Mouse (Mus musculus) right cerebral cortex, postnatal 25 days (tissue): ENCODE measurements around the gene Prcc.
"Not testable (repeated sequence)": the region's sequence is repeated elsewhere in the genome, so short reads cannot be mapped to it uniquely, and the experiment has no call there.

ENCODE experiments used
- DNase-seq: peaks from one replicate; pipeline ENCODE4 v3.0.0; 2022

Gene Prcc

DNA sequence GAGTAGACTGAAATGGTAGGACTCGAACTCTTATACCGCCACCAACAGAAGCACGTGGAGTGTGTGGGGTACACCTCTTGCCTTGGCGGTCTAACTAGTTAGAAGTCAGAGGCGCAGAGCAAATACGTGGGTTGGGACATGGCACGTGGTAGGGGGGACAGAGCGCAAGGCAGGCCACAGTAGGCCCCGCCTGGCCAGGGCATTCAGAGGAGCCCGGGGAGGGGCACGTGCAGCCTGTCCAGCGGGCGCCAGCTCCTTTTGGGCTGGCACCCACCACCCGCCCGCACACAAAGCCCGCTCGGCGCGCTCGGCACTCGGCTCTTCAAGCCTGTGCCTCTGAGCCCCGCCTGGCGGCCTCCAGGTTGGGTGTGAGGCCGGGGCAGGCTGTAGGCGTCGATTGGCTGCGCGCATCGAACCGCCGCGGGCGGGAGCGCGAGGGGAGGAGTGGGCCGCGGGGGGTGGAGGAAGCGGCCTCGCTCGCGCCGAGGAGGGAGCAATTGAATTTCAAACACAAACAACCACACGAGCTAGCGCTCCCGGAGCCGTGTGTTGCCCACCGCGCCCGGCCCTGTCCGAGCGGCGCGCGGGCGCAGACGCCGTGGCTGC is 20.6 kb upstream of the Prcc start, which contains the start of gene Hdgf:
Gene Hdgf, plus strand, starts transcription at position 442 of the 606 bp plus-strand sequence.
- DNase-seq: peak; percentile 94

DNA sequence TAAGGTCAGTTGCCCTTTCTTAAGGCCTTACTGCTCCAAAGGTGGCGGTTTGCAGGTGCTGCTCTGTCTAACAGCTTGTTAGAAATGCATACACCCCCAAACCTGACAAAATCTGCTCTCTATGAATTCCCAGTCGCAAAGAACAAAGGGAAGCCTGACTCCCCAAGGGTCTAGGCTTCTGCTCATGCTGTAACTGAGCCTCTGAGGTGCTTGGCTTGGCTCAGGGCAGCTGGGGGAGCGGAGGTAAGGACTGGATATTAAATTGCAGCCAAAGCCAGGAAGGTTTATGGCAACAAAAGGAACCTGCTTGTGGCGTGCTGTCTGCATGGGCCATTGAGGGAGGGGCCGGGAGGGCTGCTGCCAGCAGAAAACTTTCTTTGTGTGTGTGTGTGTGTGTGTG is 18.4 kb upstream of the Prcc start:
- DNase-seq: no peak

DNA sequence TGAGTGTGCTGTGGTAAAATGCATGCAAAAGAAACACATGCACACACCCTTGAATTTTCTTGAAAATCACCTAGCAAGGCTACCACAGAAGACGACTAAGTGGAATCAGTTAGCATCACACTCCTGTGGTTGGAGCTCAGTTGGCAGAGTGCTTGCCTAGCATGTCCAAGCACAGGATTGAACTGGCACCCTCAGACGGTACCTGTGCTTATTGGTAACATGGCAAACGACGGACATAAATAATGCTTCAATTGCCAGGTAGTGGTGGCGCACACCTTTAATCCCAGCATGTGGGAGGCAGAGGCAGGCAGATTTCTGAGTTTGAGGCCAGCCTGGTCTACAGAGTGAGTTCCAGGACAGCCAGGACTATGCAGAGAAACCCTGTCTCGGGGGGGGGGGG is 16.6 kb upstream of the Prcc start:
- DNase-seq: not testable (repeated sequence)

DNA sequence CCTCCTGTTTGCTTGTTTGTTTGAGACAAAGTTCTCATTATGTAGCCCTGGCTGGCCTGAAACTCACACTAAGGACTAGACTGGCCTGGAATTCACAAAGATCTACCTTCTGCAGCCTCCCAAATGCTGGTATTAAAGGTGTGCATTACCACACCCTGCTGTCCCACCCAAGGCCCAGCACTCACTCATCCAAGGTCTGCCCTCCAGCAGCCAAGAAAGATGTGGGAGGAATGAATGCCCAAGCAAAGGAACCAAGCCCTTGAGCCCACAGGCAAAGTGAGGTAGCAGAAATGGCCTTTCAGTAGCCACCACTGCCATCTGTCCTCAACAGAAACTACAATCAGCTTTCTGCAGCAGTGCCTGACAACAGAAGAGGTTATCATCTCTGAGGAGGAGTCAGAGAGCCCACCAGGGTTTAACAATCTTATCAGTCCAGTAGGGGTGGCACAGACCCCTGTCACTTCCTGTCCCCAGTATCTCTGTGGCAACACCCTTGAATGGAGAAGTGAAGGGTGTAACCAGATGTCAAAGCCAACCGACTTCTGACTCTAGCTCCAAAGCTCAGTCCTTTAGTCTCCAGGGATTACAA is 15.7 kb upstream of the Prcc start:
- no peak for DNase-seq

DNA sequence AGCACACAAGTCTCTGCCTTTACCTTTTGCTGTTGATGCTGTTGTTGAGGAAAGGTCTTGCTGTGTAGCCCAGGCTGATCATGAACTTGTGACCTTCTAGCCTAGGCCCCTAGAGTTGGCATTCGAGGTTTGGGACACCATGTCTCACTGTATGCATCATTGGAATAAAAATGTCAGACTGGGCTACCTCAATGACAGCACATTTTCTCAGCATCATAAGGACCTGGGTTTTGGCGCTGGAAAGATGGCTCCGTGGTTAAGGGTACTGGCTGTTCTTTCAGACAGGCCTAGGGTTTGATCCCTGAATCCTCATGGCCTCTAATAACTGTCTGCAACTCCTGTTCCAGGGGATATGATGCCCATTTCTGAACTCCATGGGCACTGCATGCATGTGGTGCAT is 14.4 kb upstream of the Prcc start:
- DNase-seq: no peak

DNA sequence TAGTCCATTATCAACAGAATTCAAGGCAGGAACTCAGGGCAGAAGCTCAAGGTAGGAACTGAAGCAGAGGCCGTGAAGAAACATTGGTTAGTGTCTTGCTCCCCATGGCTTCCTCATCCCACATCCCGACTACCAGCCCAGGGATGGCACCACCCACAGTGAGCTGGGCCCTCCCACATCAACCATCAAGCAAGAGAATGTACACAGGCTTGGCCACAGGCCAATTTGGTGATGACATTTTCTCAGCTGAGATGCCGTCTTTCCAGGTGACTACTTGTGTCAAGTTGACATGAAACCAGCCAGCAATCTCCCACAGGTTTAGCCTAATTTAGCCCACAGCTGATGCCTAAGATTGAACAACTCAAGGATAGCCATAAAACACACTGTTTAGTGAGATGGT is 13.9 kb upstream of the Prcc start:
- DNase-seq: no peak

DNA sequence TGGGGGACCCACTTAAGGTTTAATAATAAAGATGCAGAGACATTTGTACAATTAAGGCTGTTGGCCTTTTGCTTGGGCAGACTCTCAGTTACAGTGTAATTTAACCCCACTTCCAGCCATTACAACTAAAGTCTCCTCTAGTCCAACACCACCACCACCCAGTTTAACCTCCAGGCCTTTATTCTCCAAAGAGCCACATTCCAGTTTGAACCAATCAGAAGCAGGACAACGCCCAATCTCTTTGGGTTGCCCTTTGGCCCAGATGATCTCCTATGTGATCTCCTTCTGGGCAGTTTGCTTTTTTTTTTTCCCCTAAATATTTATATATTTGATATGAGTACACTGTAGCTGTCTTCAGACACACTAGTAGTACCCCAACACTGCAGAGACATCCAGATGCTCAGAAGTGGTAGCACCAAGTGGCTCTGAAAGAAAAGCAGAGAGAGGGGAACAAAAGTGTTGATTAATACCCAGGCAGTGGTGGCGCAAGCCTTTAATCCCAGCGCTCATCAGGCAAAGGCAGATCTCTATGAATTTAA is 8.0 kb upstream of the Prcc start:
- DNase-seq: no peak

DNA sequence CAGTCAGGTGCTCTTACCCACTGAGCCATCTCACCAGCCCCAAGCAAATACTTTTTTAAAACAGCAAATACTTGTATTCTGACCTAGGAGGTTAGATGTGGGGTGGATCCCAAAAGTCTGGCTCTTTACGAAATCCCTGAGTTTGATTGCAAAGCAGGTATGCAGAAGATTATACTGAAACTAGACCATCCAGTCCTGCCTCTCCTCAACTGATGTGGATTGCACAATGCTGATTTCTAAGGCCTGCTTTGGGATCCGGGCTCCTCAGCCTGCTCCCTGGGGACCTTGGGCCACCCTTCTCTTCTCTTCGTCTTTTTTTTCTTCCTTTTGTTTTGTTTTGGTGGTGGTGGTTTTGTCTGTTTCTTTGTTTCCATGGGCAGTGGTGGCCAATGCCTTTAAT is 6.1 kb upstream of the Prcc start:
- no peak for DNase-seq

DNA sequence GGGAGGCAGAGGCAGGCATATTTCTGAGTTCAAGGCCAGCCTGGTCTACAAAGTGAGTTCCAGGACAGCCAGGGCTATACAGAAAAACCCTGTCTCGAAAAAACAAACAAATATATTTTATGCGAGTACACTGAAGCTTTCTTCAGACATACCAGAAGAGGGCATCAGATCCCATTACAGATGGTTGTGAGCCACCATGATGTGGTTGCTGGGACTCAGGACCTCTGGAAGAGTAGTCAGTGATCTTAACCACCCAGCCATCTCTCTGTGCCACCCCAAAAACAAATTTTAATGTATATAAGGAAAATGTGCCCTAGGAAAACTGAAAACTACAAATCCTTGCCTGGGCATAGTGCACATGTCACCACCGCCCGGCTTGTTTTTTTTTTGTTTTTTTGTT is 2.0 kb upstream of the Prcc start:
- not testable (repeated sequence) for DNase-seq

DNA sequence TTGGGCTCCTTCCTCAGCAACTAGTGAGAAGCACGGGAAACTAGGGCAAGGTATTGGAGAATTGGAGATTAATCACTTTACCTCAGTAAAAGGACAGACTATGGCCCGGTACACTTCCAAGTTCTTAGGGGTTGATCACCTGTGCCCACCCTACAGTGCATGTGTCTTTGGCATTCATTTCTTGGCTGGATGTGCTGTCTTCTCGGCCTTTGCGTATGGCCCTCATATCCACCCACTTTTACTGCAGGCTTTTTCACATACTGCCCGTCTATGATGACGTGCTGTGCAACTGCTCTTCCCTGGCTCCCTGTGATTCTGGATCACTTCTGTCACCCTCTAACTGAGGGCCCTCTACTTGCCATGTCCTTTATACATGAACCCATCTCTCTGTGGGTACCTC is 1.0 kb upstream of the Prcc start:
- DNase-seq: no peak

DNA sequence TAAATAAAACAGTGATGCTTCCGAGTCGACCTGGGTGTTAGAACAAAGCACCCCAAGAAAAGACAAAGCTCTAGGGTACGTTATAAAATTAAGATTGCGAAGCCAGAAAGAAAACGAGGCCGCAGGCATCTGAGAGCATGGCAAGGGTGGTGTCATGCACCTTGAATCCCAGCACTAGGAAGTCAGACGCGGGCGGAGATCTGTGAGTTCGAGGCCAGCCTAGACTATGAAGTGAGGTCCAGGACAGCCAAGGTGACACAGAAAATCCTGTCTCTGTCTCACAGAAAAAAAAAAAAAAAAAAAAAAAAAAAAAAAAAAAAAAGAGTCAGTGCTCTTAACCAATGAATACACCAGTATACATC is 577 bp upstream of the Prcc start:
- no peak for DNase-seq

DNA sequence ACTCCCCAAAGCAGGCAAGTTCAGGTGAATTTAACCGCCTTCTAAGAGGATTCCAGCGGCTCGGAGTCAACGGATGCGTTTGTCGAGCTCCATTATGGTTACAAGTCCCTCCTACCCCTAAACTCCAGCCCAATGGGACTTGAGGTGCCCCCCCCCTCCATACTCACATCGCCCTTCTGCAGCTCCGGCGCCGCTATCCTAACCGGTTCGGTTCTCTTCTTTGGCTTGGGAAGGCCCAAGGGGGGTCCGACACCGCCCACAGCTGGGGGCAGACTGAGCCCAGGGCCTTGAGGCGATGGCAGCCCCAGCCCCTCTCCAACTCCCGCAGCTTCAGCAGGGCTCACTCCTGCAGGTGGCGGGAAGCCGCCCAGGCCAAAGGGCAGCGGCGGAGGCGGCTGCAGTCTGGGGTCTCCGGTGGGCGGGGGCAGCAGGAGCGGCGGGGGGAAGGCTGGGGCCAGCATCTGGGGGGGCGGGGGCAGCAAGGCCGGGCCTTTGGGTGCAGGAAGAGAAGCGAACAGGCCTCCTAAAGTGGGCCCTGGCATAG is 628 bp downstream of the Prcc start:
- no peak for DNase-seq

DNA sequence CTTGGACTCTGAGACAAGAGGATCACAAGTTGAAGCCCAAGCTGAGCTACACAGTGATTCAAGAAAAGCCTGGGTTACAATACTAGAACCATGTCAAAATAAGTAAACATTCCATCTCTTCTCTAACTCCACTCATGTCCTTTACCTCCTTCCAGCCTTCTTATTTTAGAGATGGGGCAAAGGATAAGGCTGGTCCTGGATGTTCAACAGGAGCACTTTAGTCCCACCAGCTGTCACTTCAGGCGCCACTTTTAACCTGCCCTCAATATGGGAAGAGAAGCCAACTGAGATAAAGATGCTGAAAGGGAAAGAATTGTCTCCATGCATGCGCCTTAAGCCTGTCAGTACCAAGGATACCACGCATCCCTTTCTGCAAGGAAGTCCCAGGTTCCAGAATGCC is 1.1 kb downstream of the Prcc start:
- no peak for DNase-seq

DNA sequence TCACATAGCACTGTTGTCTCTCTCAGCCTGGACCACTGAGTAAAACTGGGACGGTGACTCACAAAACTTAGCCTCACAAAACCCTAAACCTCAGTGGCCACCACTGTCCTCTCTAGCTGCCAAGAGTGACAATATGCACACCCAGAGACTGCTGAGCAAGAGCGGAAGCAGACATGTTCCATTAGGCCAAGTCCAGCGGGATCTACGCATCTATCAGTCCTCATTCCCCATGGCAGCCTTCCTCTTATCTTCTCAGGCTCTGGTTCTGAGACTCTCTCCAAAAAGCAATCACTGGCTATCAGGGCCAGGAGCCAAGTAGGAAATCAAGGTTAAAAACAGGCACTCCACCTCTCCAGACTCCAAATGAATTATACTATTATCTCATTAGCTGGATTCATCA is 7.7 kb downstream of the Prcc start:
- DNase-seq: no peak

DNA sequence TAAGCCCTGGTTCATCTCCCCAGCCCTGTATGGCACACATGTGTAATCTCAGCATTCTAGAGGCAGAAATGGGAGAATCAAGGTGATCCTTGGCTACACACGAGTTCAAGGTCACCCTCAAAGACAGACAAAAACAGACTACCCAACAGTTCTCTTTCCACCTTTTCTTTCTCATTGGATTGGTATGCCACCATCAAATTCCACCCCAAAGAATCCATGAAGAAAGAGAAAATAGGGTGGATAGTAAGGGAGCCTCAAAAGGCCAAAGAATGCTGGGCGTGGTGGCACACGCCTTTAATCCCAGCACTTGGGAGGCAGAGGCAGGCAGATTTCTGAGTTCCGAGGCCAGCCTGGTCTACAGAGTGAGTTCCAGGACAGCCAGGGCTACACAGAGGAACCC is 21.3 kb downstream of the Prcc start:
- not testable (repeated sequence) for DNase-seq

DNA sequence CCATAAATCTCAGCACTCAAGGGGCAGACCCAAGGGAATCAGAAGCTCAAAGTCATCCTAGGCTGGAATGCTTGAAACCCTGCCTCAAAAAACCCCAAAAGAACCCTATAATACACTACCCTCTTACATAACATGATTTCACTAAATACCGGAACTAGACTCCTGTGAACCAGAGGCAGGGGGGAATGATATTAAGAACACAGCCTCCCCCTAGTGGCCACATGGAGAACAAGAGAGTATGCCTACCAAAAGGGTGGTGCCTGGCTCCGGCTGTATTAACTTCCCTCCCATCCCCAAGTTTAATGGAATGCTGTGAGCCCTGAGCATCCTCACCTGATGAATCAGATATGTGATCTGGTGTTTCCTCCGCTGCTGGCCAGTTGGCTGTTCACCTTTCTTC is 25.6 kb downstream of the Prcc start:
- DNase-seq: peak; percentile 48

DNA sequence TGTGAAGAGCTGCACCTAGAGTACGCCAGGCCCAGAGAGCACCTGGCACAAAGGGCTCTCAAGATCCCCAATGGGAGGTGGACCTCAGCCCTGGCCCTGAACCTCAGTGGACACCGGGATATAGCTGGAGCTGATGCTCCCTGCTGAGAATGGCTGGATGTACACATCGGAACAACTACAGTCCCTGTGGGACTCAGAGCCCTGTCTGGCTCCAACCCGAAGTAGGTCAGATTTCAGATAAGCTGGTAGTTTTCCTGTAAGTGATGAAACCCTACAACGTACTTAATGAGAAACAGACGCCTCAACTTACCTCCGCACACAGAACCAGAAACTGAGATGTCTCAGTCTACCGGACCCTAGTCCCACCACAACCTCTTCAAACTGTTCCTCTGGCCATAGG is 27.7 kb downstream of the Prcc start:
- no peak for DNase-seq

DNA sequence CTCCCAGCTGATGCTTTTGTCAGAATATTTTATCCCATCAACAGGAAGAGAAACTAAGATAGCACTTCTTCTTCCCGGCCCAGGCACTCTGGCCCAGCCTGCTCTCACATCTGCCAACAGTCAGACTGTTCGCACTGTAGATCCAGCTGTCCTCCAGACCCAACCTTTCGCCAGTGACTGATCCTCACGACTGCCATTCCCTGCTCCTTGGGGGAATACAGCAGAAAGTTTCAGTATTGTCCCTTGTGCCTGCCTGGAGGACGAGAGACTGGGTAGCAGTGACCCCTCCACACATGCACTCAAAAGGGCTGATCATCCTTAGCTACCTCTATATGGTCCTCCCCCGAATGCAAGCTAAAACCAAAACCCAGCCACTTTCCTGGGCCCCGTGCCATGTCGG is 29.5 kb downstream of the Prcc start:
- no peak for DNase-seq

DNA sequence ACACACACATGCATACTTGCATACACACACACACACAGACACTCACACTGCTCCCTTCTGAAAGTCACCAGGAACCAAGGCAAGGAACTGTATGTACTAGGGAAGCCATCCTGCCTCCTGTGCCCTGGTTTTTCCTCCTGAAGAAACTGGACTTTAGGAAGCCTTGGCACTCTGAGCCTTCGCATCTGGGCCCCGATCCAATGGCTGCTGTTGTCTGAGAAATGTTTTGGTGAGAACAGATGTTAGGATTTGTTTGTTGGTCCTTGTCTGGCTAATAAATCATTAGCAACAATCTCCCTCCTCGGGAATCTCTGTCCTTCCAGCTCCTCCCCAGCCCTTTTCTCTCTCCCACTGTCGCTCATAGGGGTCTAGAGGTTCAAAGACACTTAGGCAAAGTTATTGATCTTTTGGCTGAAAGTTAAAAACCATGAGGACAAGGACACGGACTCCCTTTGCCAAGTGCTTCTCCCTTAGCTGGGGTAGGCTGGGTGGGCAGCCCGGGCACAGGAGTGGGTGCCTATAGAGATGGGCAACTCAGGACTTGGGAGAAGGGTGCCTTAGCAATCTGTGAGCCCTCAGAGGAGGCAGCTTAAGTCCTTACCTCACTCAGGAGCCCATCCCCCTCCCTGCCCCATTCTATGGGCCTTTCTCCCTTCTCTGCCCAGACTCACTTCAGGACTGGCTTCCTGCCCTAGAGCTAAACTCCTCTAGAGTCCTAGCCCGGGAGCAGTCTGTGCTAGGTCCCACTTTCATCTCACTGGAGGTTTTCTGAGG is 30.4 kb downstream of the Prcc start:
- DNase-seq: no peak

DNA sequence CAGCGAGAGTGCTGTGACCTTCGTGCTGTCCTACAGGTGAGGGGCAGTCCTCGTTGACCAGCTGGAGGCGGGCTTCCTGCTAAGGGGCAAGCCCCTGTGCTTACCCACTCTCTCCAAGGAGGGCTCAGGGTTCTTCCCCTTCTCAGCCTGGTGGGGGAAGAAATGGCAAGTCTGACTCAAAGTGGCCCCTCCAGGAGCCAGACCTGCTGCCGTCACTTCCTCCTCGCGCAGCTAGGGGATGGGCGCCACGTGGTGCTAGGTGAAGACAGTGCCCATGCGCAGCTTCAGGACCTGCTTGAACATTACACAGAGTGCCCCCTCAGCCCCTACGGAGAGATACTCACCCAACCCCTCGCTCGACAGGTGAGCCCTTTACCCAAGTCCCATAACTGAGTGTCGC is 36.3 kb downstream of the Prcc start:
- DNase-seq: no peak

DNA sequence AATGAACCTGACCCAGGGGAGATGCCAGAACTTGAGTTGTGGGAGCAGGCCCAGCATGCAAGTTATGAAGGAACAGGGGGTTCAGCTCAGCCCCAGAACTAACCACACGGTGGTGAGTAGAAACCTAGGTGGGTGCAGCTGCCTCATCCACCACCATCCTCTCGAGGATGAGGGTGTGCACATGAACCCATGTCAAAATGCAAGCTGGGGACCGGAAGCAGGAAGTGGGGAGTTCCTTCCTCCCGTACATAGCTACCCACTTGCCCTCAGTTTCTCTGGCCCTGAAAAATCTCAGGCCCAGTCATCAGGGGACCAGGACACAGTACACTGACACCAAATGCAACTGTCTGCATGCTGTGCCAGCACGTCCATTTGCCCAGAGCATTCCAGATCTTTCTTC is 37.7 kb downstream of the Prcc start:
- DNase-seq: no peak

DNA sequence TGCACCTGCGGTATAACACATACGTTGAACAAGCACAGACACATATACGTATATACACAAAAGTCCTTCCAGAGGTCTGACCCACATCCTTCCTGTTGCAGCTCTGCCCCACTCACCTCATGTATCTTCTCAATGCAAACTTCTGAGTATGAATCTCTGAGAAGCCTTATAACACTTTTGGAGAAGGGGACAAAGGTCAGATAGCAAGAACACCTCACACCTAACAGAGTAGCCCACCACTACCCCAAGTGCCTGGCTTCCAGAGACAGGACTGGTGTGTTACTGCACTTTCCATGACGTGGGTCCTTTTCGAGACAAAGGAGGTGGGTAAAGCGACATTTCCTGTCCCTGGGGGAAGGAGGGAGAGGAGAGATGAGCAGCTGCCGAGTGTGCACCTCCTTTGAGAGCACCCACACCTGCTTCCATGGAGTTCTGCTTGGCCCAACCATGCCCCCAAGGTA is 38.7 kb downstream of the Prcc start, which contains the start of gene Sh2d2a:
Gene Sh2d2a, plus strand, starts transcription at position 106 of the 461 bp plus-strand sequence.
- DNase-seq: no peak

DNA sequence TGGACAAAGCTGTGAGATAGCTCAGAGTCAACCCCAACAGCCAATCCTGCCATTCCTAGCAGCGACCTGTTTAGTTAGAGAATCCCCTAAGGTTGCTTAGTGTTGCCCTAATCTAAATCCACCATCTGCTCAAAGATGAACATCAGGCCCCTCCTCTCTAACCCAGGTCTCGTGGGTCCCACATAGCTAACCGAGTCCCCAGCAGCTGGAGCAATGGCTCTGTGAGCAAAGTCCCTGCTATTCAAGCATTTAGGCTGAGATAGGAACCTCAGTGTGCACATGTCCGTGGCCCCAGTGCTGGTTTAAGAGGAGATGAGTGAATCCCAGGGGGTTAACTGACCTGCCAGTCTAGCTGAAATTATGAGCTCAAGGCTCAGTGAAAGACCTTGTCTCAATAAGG is 39.2 kb downstream of the Prcc start:
- DNase-seq: no peak

DNA sequence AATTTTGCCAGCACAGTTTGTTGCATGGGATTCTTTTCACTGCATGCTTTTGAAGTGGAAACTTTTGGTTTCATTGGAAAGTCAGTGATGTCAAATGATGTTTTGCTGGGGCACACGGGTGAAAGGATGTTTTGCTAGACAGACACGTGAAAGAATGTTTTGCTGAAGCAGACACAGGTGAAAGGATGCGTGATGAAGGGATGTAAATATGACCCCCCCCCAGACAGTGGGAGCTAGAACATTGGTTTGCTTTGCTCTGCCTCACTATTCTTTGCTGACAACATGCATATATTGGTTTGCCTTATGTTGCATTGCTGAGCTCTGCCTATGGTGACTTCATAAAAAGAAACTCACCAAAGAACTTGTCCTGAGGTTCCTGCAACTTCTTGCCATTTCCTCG is 40.4 kb downstream of the Prcc start:
- no peak for DNase-seq
